Mouse (Mus musculus): ENCODE data around the gene Mfsd4a. TPM values are rescaled to one million over a fixed set of nuclear protein-coding genes. Genes with fewer than 3 reads are reported as not detected.

Gene Mfsd4a
- polyA plus RNA-seq, 1 experiment from 2014 or later = 8.7 TPM

DNA sequence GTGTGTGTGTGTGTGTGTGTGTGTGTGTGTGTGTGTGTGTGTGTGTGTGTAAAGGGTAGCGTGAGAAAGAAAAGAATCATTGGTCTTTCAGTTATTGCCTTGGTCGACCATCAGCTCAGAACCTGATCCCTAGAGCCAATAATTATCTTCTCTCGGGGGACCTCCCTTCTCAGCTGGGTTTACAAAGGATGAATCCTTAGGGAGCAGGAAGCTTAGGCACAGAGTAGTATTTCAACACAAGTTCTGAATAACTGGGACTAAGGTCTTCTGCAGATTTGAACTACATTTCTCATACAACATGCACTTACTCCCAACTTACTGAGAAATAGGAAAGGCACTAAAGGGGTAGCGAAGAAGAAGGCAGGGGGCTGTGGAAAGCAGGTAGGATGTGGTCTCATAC is 78.4 kb downstream of the Mfsd4a start:
- H3K4me2 ChIP-seq (ENCODE audit: low read depth, low read length) = no peak overlapping the region
- H3K27me3 ChIP-seq (replicated peaks; ENCODE audit: control insufficient read depth, insufficient read depth, low read length) = no peaks in the 10 kb centered on the region
- no peak overlapping the region for H3K4me3 ChIP-seq (ENCODE audit: low read length)
- ATAC-seq = no peak
- H3K9ac ChIP-seq (ENCODE audit: low read depth, low read length) = no peak overlapping the region
- no peaks in the 10 kb centered on the region for H3K36me3 ChIP-seq (ENCODE audit: control insufficient read depth, insufficient read depth, low read length)
- 82% methylated on average over 4 of the region's 4 CpGs for WGBS
- H3K9me3 ChIP-seq (ENCODE audit: control insufficient read depth, low read length) = no peaks in the 10 kb centered on the region
- no peak overlapping the region for H3K27ac ChIP-seq (ENCODE audit: low read length)
- no peaks in the 10 kb centered on the region for H3K4me1 ChIP-seq (ENCODE audit: control insufficient read depth, insufficient read depth, low read length)

GRCm38 (mm10) chr1:131987432-131987831 is 80.4 kb downstream of the Mfsd4a start:
- Histone ChIP-seq H3K27ac (ENCODE audit: low read length) (no peak overlapping the region), H3K4me1 (ENCODE audit: control insufficient read depth, insufficient read depth, low read length) (no peaks in the 10 kb centered on the region), H3K4me2 (ENCODE audit: low read depth, low read length) (no peak overlapping the region), H3K27me3 (replicated peaks; ENCODE audit: control insufficient read depth, insufficient read depth, low read length) (no peaks in the 10 kb centered on the region), H3K36me3 (ENCODE audit: control insufficient read depth, insufficient read depth, low read length) (no peaks in the 10 kb centered on the region), H3K9ac (ENCODE audit: low read depth, low read length) (no peak overlapping the region), H3K9me3 (ENCODE audit: control insufficient read depth, low read length) (no peaks in the 10 kb centered on the region), H3K4me3 (ENCODE audit: low read length) (no peak overlapping the region)
- WGBS = 66% methylated on average over 15 of the region's 15 CpGs
- no peak for ATAC-seq

DNA sequence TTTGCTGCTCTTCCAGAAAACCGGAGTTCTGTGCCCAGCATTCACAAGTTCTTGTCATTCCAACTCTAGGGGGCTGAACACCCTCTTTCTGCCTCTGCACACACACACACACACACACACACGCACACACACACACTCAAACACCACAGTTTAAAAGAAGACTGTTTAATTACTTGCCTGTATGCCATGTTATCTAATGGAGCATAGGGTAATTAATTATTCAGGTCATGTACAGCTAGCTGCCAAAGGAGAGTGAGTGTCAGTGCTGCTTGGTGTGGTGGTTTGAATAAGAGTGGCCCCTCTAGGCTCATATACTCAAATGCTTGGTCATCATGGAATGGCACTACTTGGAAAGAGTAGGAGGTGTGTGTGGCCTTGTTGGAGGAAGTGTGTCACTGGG is 84.1 kb downstream of the Mfsd4a start:
- 86% methylated on average over 2 of the region's 2 CpGs for WGBS
- ATAC-seq = no peak

DNA sequence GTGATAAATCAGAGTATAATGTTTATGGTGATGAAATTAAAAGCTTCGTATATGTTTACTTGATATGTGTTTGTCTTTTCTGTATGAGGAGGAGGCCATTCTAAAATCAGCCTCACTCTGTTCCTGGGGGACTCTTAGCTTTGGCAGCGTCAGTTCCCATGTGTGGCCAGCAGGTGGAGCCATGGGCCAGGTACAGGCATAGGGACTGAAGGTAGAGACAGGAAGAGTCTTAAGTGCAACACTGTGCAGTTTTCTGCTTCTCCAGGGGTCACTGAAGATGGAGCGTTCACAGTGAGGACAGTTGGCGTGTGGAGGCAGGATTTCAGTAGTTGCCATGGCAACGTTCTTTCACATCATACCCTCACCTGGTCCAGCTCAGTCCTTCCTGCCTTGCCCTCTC is 85.0 kb downstream of the Mfsd4a start:
- no peak overlapping the region for H3K4me3 ChIP-seq (ENCODE audit: low read length)
- H3K27ac ChIP-seq (ENCODE audit: low read length) = no peak overlapping the region
- no peak overlapping the region for H3K4me2 ChIP-seq (ENCODE audit: low read depth, low read length)
- H3K36me3 ChIP-seq (ENCODE audit: control insufficient read depth, insufficient read depth, low read length) = no peaks in the 10 kb centered on the region
- H3K9ac ChIP-seq (ENCODE audit: low read depth, low read length) = no peak overlapping the region
- no peaks in the 10 kb centered on the region for H3K9me3 ChIP-seq (ENCODE audit: control insufficient read depth, low read length)
- 10% methylated on average over 5 of the region's 5 CpGs for WGBS
- 0 out of 2 replicates have a peak, but pooled peaks have one; percentile 29 for ATAC-seq
- no peaks in the 10 kb centered on the region for H3K27me3 ChIP-seq (replicated peaks; ENCODE audit: control insufficient read depth, insufficient read depth, low read length)
- H3K4me1 ChIP-seq (ENCODE audit: control insufficient read depth, insufficient read depth, low read length) = no peaks in the 10 kb centered on the region

More for the DNA sequence above, 84.1 kb downstream of the Mfsd4a start:
- H3K27ac ChIP-seq (ENCODE audit: low read length) = no peak overlapping the region
- no peaks in the 10 kb centered on the region for H3K36me3 ChIP-seq (ENCODE audit: control insufficient read depth, insufficient read depth, low read length)
- no peak overlapping the region for H3K4me2 ChIP-seq (ENCODE audit: low read depth, low read length)
- H3K9me3 ChIP-seq (ENCODE audit: control insufficient read depth, low read length) = no peaks in the 10 kb centered on the region
- H3K27me3 ChIP-seq (replicated peaks; ENCODE audit: control insufficient read depth, insufficient read depth, low read length) = no peaks in the 10 kb centered on the region
- no peak overlapping the region for H3K4me3 ChIP-seq (ENCODE audit: low read length)
- no peaks in the 10 kb centered on the region for H3K4me1 ChIP-seq (ENCODE audit: control insufficient read depth, insufficient read depth, low read length)
- H3K9ac ChIP-seq (ENCODE audit: low read depth, low read length) = no peak overlapping the region

GRCm38 (mm10) chr1:131981378-131982013 is 86.4 kb downstream of the Mfsd4a start:
- Histone ChIP-seq H3K9me3 (ENCODE audit: control insufficient read depth, low read length) (no peaks in the 10 kb centered on the region), H3K36me3 (ENCODE audit: control insufficient read depth, insufficient read depth, low read length) (no peaks in the 10 kb centered on the region), H3K4me3 (ENCODE audit: low read length) (no peak overlapping the region), H3K27me3 (replicated peaks; ENCODE audit: control insufficient read depth, insufficient read depth, low read length) (no peaks in the 10 kb centered on the region), H3K4me2 (ENCODE audit: low read depth, low read length) (no peak overlapping the region), H3K27ac (ENCODE audit: low read length) (no peak overlapping the region), H3K4me1 (ENCODE audit: control insufficient read depth, insufficient read depth, low read length) (no peaks in the 10 kb centered on the region), H3K9ac (ENCODE audit: low read depth, low read length) (no peak overlapping the region)
- WGBS = 54% methylated on average over 12 of the region's 12 CpGs
- ATAC-seq = peak; percentile 74

- no peaks in the 10 kb centered on the region for H3K27me3 ChIP-seq (replicated peaks; ENCODE audit: control insufficient read depth, insufficient read depth, low read length)
- no peak overlapping the region for H3K27ac ChIP-seq (ENCODE audit: low read length)
- WGBS = 39% methylated on average over 2 of the region's 2 CpGs
- no peaks in the 10 kb centered on the region for H3K36me3 ChIP-seq (ENCODE audit: control insufficient read depth, insufficient read depth, low read length)
- H3K4me1 ChIP-seq (ENCODE audit: control insufficient read depth, insufficient read depth, low read length) = no peaks in the 10 kb centered on the region
- H3K9ac ChIP-seq (ENCODE audit: low read depth, low read length) = no peak overlapping the region
- H3K4me2 ChIP-seq (ENCODE audit: low read depth, low read length) = no peak overlapping the region
- no peak for ATAC-seq
- no peaks in the 10 kb centered on the region for H3K9me3 ChIP-seq (ENCODE audit: control insufficient read depth, low read length)
- H3K4me3 ChIP-seq (ENCODE audit: low read length) = no peak overlapping the region
Measured at GRCm38 (mm10) chr1:131980471-131980870, 87.4 kb downstream of the Mfsd4a start.

GRCm38 (mm10) chr1:131976886-131977285 is 91.0 kb downstream of the Mfsd4a start:
- Histone ChIP-seq H3K9ac (ENCODE audit: low read depth, low read length) (no peak overlapping the region), H3K27me3 (replicated peaks; ENCODE audit: control insufficient read depth, insufficient read depth, low read length) (no peaks in the 10 kb centered on the region), H3K4me2 (ENCODE audit: low read depth, low read length) (no peak overlapping the region), H3K4me3 (ENCODE audit: low read length) (no peak overlapping the region), H3K36me3 (ENCODE audit: control insufficient read depth, insufficient read depth, low read length) (no peaks in the 10 kb centered on the region), H3K27ac (ENCODE audit: low read length) (no peak overlapping the region), H3K4me1 (ENCODE audit: control insufficient read depth, insufficient read depth, low read length) (peaks cover 11% of the 10 kb centered on the region; the same call in 1 of the 2 replicates), H3K9me3 (ENCODE audit: control insufficient read depth, low read length) (no peaks in the 10 kb centered on the region)
- ATAC-seq = no peak
- 82% methylated on average over 5 of the region's 5 CpGs for WGBS

GRCm38 (mm10) chr1:131973991-131974390 is 93.9 kb downstream of the Mfsd4a start:
- Histone ChIP-seq H3K4me3 (ENCODE audit: low read length) (no peak overlapping the region), H3K27me3 (replicated peaks; ENCODE audit: control insufficient read depth, insufficient read depth, low read length) (no peaks in the 10 kb centered on the region), H3K9ac (ENCODE audit: low read depth, low read length) (no peak overlapping the region), H3K4me1 (ENCODE audit: control insufficient read depth, insufficient read depth, low read length) (peaks cover 23% of the 10 kb centered on the region), H3K36me3 (ENCODE audit: control insufficient read depth, insufficient read depth, low read length) (no peaks in the 10 kb centered on the region), H3K4me2 (ENCODE audit: low read depth, low read length) (no peak overlapping the region), H3K27ac (ENCODE audit: low read length) (no peak overlapping the region), H3K9me3 (ENCODE audit: control insufficient read depth, low read length) (no peaks in the 10 kb centered on the region)
- no peak for ATAC-seq
- WGBS = 58% methylated on average over 6 of the region's 6 CpGs
